Mouse (Mus musculus) midbrain, embryonic 11.5 days (tissue): ENCODE measurements at regions not wholly inside any gene's neighbourhood (a gene's known extent, or its start where the extent isn't known, plus 50 kb on each side); places are given as distances from the start of the nearest gene placed in this dataset.

Source experiments
- ATAC-seq: fragments of 200-750 bp; cut with Nextera tagmentation; 2 replicates; pipeline ENCODE4 v1.8.0; 2017; ENCODE audit warnings: moderate TSS enrichment, moderate library complexity; ENCODE audit not compliant: low FRiP score
- DNase-seq: peaks from one replicate; pipeline ENCODE4 v3.0.0; 2015; ENCODE audit warnings: low spot score; ENCODE audit errors: missing footprints
- H3K27ac ChIP-seq: fragments of 300-500 bp; sonication (generic); 2 replicates; pipeline ENCODE4 v1.5.1; 2014; ENCODE audit warnings: low read depth, low read length
- H3K27me3 ChIP-seq: fragments of 300-500 bp; sonication (generic); 2 replicates; pipeline ENCODE4 v1.6.1; 2014; ENCODE audit warnings: mild to moderate bottlenecking, low read length, moderate library complexity, mixed read lengths; ENCODE audit not compliant: control insufficient read depth, insufficient read depth
- H3K36me3 ChIP-seq: fragments of 300-500 bp; sonication (generic); 2 replicates; pipeline ENCODE4 v1.6.1; 2014; ENCODE audit warnings: mild to moderate bottlenecking, low read length, moderate library complexity, mixed read lengths; ENCODE audit not compliant: control insufficient read depth, insufficient read depth
- H3K4me1 ChIP-seq: fragments of 300-500 bp; sonication (generic); 2 replicates; pipeline ENCODE4 v1.6.1; 2014; ENCODE audit warnings: low read length; ENCODE audit not compliant: control insufficient read depth, insufficient read depth
- H3K4me2 ChIP-seq: fragments of 300-500 bp; sonication (generic); 2 replicates; pipeline ENCODE4 v1.6.1; 2014; ENCODE audit warnings: mild to moderate bottlenecking, moderate library complexity
- H3K4me3 ChIP-seq: fragments of 300-500 bp; sonication (generic); 2 replicates; pipeline ENCODE4 v1.5.1; 2014; ENCODE audit warnings: low read depth, low read length
- H3K9ac ChIP-seq: fragments of 300-500 bp; sonication (generic); 2 replicates; pipeline ENCODE4 v1.6.1; 2014; ENCODE audit warnings: low read length
- H3K9me3 ChIP-seq: fragments of 300-500 bp; sonication (generic); 2 replicates; pipeline ENCODE4 v1.6.1; 2016; ENCODE audit warnings: low read length; ENCODE audit not compliant: control insufficient read depth
- WGBS: fragments of 180-500 bp; shearing (Covaris S2); extraction: QIAGEN DNeasy Blood & Tissue Kit; methylation state at CpG from one replicate; pipeline ENCODE4 v1.1.7; 2014; 5-methylcytosine and 5-hydroxymethylcytosine counted together

GRCm38 (mm10) chr6:117650541-117650940, 190.4 kb upstream of the Zfp637 start:
- Histone ChIP-seq H3K4me2 (no peak overlapping the region), H3K36me3 (no peaks in the 10 kb centered on the region), H3K27me3 (no peaks in the 10 kb centered on the region), H3K27ac (no peak overlapping the region), H3K9ac (no peak overlapping the region), H3K4me1 (no peaks in the 10 kb centered on the region), H3K4me3 (no peak overlapping the region), H3K9me3 (no peaks in the 10 kb centered on the region)
- ATAC-seq (no peak), DNase-seq (no peak)
- 84% methylated on average over 5 of the region's 5 CpGs for WGBS

GRCm38 (mm10) chr6:117651551-117651950, 189.4 kb upstream of the Zfp637 start:
- DNase-seq (no peak), ATAC-seq (no peak)
- H3K9ac ChIP-seq: no peak overlapping the region
- no peak overlapping the region for H3K27ac ChIP-seq
- no peaks in the 10 kb centered on the region for H3K27me3 ChIP-seq
- H3K36me3 ChIP-seq: no peaks in the 10 kb centered on the region
- no peaks in the 10 kb centered on the region for H3K4me1 ChIP-seq
- no peak overlapping the region for H3K4me2 ChIP-seq
- 90% methylated on average over 4 of the region's 4 CpGs for WGBS
- H3K9me3 ChIP-seq: no peaks in the 10 kb centered on the region
- no peak overlapping the region for H3K4me3 ChIP-seq

- ATAC-seq (no peak), DNase-seq (no peak)
- Histone ChIP-seq H3K27ac (no peak overlapping the region), H3K9me3 (no peaks in the 10 kb centered on the region), H3K36me3 (no peaks in the 10 kb centered on the region), H3K4me1 (no peaks in the 10 kb centered on the region), H3K27me3 (no peaks in the 10 kb centered on the region), H3K4me2 (no peak overlapping the region), H3K9ac (no peak overlapping the region), H3K4me3 (no peak overlapping the region)
- WGBS: 62% methylated on average over 3 of the region's 3 CpGs
Observed at GRCm38 (mm10) chr6:117652012-117652411, 189.0 kb upstream of the Zfp637 start.

GRCm38 (mm10) chr6:117652917-117653316, 188.1 kb upstream of the Zfp637 start:
- Histone ChIP-seq H3K27me3 (no peaks in the 10 kb centered on the region), H3K4me3 (no peak overlapping the region), H3K9ac (no peak overlapping the region), H3K4me2 (no peak overlapping the region), H3K9me3 (no peaks in the 10 kb centered on the region), H3K4me1 (no peaks in the 10 kb centered on the region), H3K36me3 (no peaks in the 10 kb centered on the region), H3K27ac (no peak overlapping the region)
- 73% methylated on average over 9 of the region's 9 CpGs for WGBS
- no peak for ATAC-seq
- DNase-seq: no peak

GRCm38 (mm10) chr6:117653886-117654425, 187.0 kb upstream of the Zfp637 start:
- DNase-seq: no peak
- H3K9ac ChIP-seq: no peak overlapping the region
- WGBS: 86% methylated on average over 15 of the region's 15 CpGs
- H3K4me1 ChIP-seq: no peaks in the 10 kb centered on the region
- H3K4me2 ChIP-seq: no peak overlapping the region
- no peaks in the 10 kb centered on the region for H3K27me3 ChIP-seq
- H3K4me3 ChIP-seq: no peak overlapping the region
- no peaks in the 10 kb centered on the region for H3K9me3 ChIP-seq
- ATAC-seq: no peak
- H3K36me3 ChIP-seq: no peaks in the 10 kb centered on the region
- H3K27ac ChIP-seq: no peak overlapping the region

- Histone ChIP-seq H3K4me2 (no peak overlapping the region), H3K4me1 (no peaks in the 10 kb centered on the region), H3K9ac (no peak overlapping the region), H3K27ac (no peak overlapping the region), H3K36me3 (no peaks in the 10 kb centered on the region), H3K4me3 (no peak overlapping the region), H3K27me3 (no peaks in the 10 kb centered on the region), H3K9me3 (no peaks in the 10 kb centered on the region)
- 93% methylated on average over 4 of the region's 4 CpGs for WGBS
- ATAC-seq (no peak), DNase-seq (no peak)
Observed at GRCm38 (mm10) chr6:117655986-117656385, 185.0 kb upstream of the Zfp637 start.

- 0% methylated on average over 1 of the region's 1 CpGs for WGBS
- DNase-seq: no peak
Observed at GRCm38 (mm10) chr6:117660576-117660975, 180.4 kb upstream of the Zfp637 start.

GRCm38 (mm10) chr6:117662635-117663034, 178.3 kb upstream of the Zfp637 start:
- Histone ChIP-seq H3K9ac (no peak overlapping the region), H3K27me3 (no peaks in the 10 kb centered on the region), H3K36me3 (no peaks in the 10 kb centered on the region), H3K9me3 (no peaks in the 10 kb centered on the region), H3K4me1 (no peaks in the 10 kb centered on the region), H3K27ac (no peak overlapping the region), H3K4me3 (no peak overlapping the region), H3K4me2 (no peak overlapping the region)
- DNase-seq (no peak), ATAC-seq (no peak)
- 87% methylated on average over 1 of the region's 1 CpGs for WGBS

More at GRCm38 (mm10) chr6:117660576-117660975, 180.4 kb upstream of the Zfp637 start:
- H3K4me2 ChIP-seq: no peak overlapping the region
- no peaks in the 10 kb centered on the region for H3K27me3 ChIP-seq
- no peaks in the 10 kb centered on the region for H3K4me1 ChIP-seq
- ATAC-seq: 0 out of 2 replicates have a peak, but pooled peaks have one; percentile 44
- no peaks in the 10 kb centered on the region for H3K9me3 ChIP-seq
- H3K4me3 ChIP-seq: no peak overlapping the region
- no peak overlapping the region for H3K9ac ChIP-seq
- no peaks in the 10 kb centered on the region for H3K36me3 ChIP-seq
- no peak overlapping the region for H3K27ac ChIP-seq

GRCm38 (mm10) chr6:117670337-117670736, 170.6 kb upstream of the Zfp637 start:
- no peak overlapping the region for H3K9ac ChIP-seq
- no peaks in the 10 kb centered on the region for H3K27me3 ChIP-seq
- no peaks in the 10 kb centered on the region for H3K36me3 ChIP-seq
- DNase-seq (peak; percentile 70), ATAC-seq (no peak)
- 64% methylated on average over 3 of the region's 3 CpGs for WGBS
- H3K9me3 ChIP-seq: no peaks in the 10 kb centered on the region
- no peak overlapping the region for H3K4me3 ChIP-seq
- H3K4me2 ChIP-seq: no peak overlapping the region
- no peaks in the 10 kb centered on the region for H3K4me1 ChIP-seq
- H3K27ac ChIP-seq: no peak overlapping the region
